Mouse (Mus musculus): ENCODE results near the gene Comt. TPM values are rescaled to one million over a fixed set of nuclear protein-coding genes. Genes with fewer than 3 reads are reported as not detected.

The Comt gene
- polyA plus RNA-seq, 1 experiment from 2014 or later = 89.0 TPM

GRCm38 (mm10) chr16:18383756-18384155 is 42.9 kb downstream of the Comt start:
- no peaks in the 10 kb centered on the region for H3K9me3 ChIP-seq (ENCODE audit: control insufficient read depth, low read length)
- no peak overlapping the region for H3K4me2 ChIP-seq (replicated peaks; ENCODE audit: low read depth, low read length)
- H3K4me3 ChIP-seq (ENCODE audit: low read length) = no peak overlapping the region
- peaks cover 35% of the 10 kb centered on the region for H3K4me1 ChIP-seq (ENCODE audit: control insufficient read depth, insufficient read depth, low read length)
- no peak for ATAC-seq (ENCODE audit: low FRiP score, low TSS enrichment)
- H3K27ac ChIP-seq (ENCODE audit: low read depth, low read length) = no peak overlapping the region
- H3K9ac ChIP-seq (ENCODE audit: low read depth, low read length) = no peak overlapping the region
- 17% methylated on average over 3 of the region's 3 CpGs for WGBS
- H3K27me3 ChIP-seq (ENCODE audit: control insufficient read depth, insufficient read depth, low read length) = no peaks in the 10 kb centered on the region
- no peaks in the 10 kb centered on the region for H3K36me3 ChIP-seq (ENCODE audit: control insufficient read depth, insufficient read depth, low read length)

GRCm38 (mm10) chr16:18383045-18383726 is 43.5 kb downstream of the Comt start:
- Histone ChIP-seq H3K9ac (ENCODE audit: low read depth, low read length) (no peak overlapping the region), H3K9me3 (ENCODE audit: control insufficient read depth, low read length) (no peaks in the 10 kb centered on the region), H3K36me3 (ENCODE audit: control insufficient read depth, insufficient read depth, low read length) (no peaks in the 10 kb centered on the region), H3K4me2 (replicated peaks; ENCODE audit: low read depth, low read length) (no peak overlapping the region), H3K27ac (ENCODE audit: low read depth, low read length) (no peak overlapping the region), H3K4me3 (ENCODE audit: low read length) (no peak overlapping the region), H3K27me3 (ENCODE audit: control insufficient read depth, insufficient read depth, low read length) (no peaks in the 10 kb centered on the region), H3K4me1 (ENCODE audit: control insufficient read depth, insufficient read depth, low read length) (peaks cover 29% of the 10 kb centered on the region)
- ATAC-seq (ENCODE audit: low FRiP score, low TSS enrichment) = no peak
- WGBS = 79% methylated on average over 9 of the region's 9 CpGs

GRCm38 (mm10) chr16:18381621-18382258 is 44.9 kb downstream of the Comt start:
- H3K4me1 ChIP-seq (ENCODE audit: control insufficient read depth, insufficient read depth, low read length) = peaks cover 19% of the 10 kb centered on the region
- H3K4me2 ChIP-seq (replicated peaks; ENCODE audit: low read depth, low read length) = no peak overlapping the region
- H3K36me3 ChIP-seq (ENCODE audit: control insufficient read depth, insufficient read depth, low read length) = no peaks in the 10 kb centered on the region
- no peak overlapping the region for H3K4me3 ChIP-seq (ENCODE audit: low read length)
- H3K9me3 ChIP-seq (ENCODE audit: control insufficient read depth, low read length) = no peaks in the 10 kb centered on the region
- WGBS = 60% methylated on average over 6 of the region's 6 CpGs
- H3K27me3 ChIP-seq (ENCODE audit: control insufficient read depth, insufficient read depth, low read length) = no peaks in the 10 kb centered on the region
- ATAC-seq (ENCODE audit: low FRiP score, low TSS enrichment) = 0 out of 2 replicates have a peak, but pooled peaks have one; percentile 11
- no peak overlapping the region for H3K27ac ChIP-seq (ENCODE audit: low read depth, low read length)
- no peak overlapping the region for H3K9ac ChIP-seq (ENCODE audit: low read depth, low read length)

GRCm38 (mm10) chr16:18380495-18381063 is 46.1 kb downstream of the Comt start:
- Histone ChIP-seq H3K36me3 (ENCODE audit: control insufficient read depth, insufficient read depth, low read length) (no peaks in the 10 kb centered on the region), H3K9ac (ENCODE audit: low read depth, low read length) (no peak overlapping the region), H3K4me1 (ENCODE audit: control insufficient read depth, insufficient read depth, low read length) (peaks cover 19% of the 10 kb centered on the region), H3K4me2 (replicated peaks; ENCODE audit: low read depth, low read length) (no peak overlapping the region), H3K27ac (ENCODE audit: low read depth, low read length) (no peak overlapping the region), H3K4me3 (ENCODE audit: low read length) (no peak overlapping the region), H3K27me3 (ENCODE audit: control insufficient read depth, insufficient read depth, low read length) (no peaks in the 10 kb centered on the region), H3K9me3 (ENCODE audit: control insufficient read depth, low read length) (no peaks in the 10 kb centered on the region)
- no peak for ATAC-seq (ENCODE audit: low FRiP score, low TSS enrichment)
- WGBS = 39% methylated on average over 6 of the region's 6 CpGs

- Histone ChIP-seq H3K4me1 (ENCODE audit: control insufficient read depth, insufficient read depth, low read length) (peaks cover 15% of the 10 kb centered on the region), H3K27ac (ENCODE audit: low read depth, low read length) (no peak overlapping the region), H3K9me3 (ENCODE audit: control insufficient read depth, low read length) (no peaks in the 10 kb centered on the region), H3K4me3 (ENCODE audit: low read length) (no peak overlapping the region), H3K27me3 (ENCODE audit: control insufficient read depth, insufficient read depth, low read length) (no peaks in the 10 kb centered on the region), H3K36me3 (ENCODE audit: control insufficient read depth, insufficient read depth, low read length) (no peaks in the 10 kb centered on the region), H3K9ac (ENCODE audit: low read depth, low read length) (peak overlapping the region; percentile 7; the same call in 1 of the 2 replicates), H3K4me2 (replicated peaks; ENCODE audit: low read depth, low read length) (no peak overlapping the region)
- ATAC-seq (ENCODE audit: low FRiP score, low TSS enrichment) = no peak
- 88% methylated on average over 8 of the region's 8 CpGs for WGBS
Observed at GRCm38 (mm10) chr16:18379338-18380001, 47.2 kb downstream of the Comt start.

GRCm38 (mm10) chr16:18378489-18378888 is 48.2 kb downstream of the Comt start:
- WGBS = 7% methylated on average over 1 of the region's 1 CpGs
- no peak for ATAC-seq (ENCODE audit: low FRiP score, low TSS enrichment)
- peaks cover 5% of the 10 kb centered on the region for H3K4me1 ChIP-seq (ENCODE audit: control insufficient read depth, insufficient read depth, low read length)

GRCm38 (mm10) chr16:18377203-18377602 is 49.4 kb downstream of the Comt start:
- ATAC-seq (ENCODE audit: low FRiP score, low TSS enrichment) = no peak
- Histone ChIP-seq H3K9me3 (ENCODE audit: control insufficient read depth, low read length) (no peaks in the 10 kb centered on the region), H3K27ac (ENCODE audit: low read depth, low read length) (no peak overlapping the region), H3K4me2 (replicated peaks; ENCODE audit: low read depth, low read length) (no peak overlapping the region), H3K9ac (ENCODE audit: low read depth, low read length) (no peak overlapping the region), H3K27me3 (ENCODE audit: control insufficient read depth, insufficient read depth, low read length) (no peaks in the 10 kb centered on the region), H3K36me3 (ENCODE audit: control insufficient read depth, insufficient read depth, low read length) (no peaks in the 10 kb centered on the region), H3K4me3 (ENCODE audit: low read length) (no peak overlapping the region), H3K4me1 (ENCODE audit: control insufficient read depth, insufficient read depth, low read length) (0 out of 2 replicates have a peak, but pooled peaks cover 2% of the 10 kb centered on the region)
- 50% methylated on average over 3 of the region's 3 CpGs for whole genome bisulfite sequencing

More at GRCm38 (mm10) chr16:18378489-18378888, 48.2 kb downstream of the Comt start:
- H3K9me3 ChIP-seq (ENCODE audit: control insufficient read depth, low read length) = no peaks in the 10 kb centered on the region
- no peak overlapping the region for H3K27ac ChIP-seq (ENCODE audit: low read depth, low read length)
- no peaks in the 10 kb centered on the region for H3K27me3 ChIP-seq (ENCODE audit: control insufficient read depth, insufficient read depth, low read length)
- no peak overlapping the region for H3K9ac ChIP-seq (ENCODE audit: low read depth, low read length)
- H3K36me3 ChIP-seq (ENCODE audit: control insufficient read depth, insufficient read depth, low read length) = no peaks in the 10 kb centered on the region
- H3K4me2 ChIP-seq (replicated peaks; ENCODE audit: low read depth, low read length) = no peak overlapping the region
- no peak overlapping the region for H3K4me3 ChIP-seq (ENCODE audit: low read length)

- no peaks in the 10 kb centered on the region for H3K36me3 ChIP-seq (ENCODE audit: control insufficient read depth, insufficient read depth, low read length)
- H3K9me3 ChIP-seq (ENCODE audit: control insufficient read depth, low read length) = no peaks in the 10 kb centered on the region
- no peak overlapping the region for H3K4me3 ChIP-seq (ENCODE audit: low read length)
- no peak overlapping the region for H3K27ac ChIP-seq (ENCODE audit: low read depth, low read length)
- no peaks in the 10 kb centered on the region for H3K4me1 ChIP-seq (ENCODE audit: control insufficient read depth, insufficient read depth, low read length)
- H3K4me2 ChIP-seq (replicated peaks; ENCODE audit: low read depth, low read length) = no peak overlapping the region
- ATAC-seq (ENCODE audit: low FRiP score, low TSS enrichment) = no peak
- H3K27me3 ChIP-seq (ENCODE audit: control insufficient read depth, insufficient read depth, low read length) = no peaks in the 10 kb centered on the region
- 82% methylated on average over 7 of the region's 7 CpGs for WGBS
- H3K9ac ChIP-seq (ENCODE audit: low read depth, low read length) = no peak overlapping the region
Observed at GRCm38 (mm10) chr16:18376297-18376954, 50.2 kb downstream of the Comt start.

Data from kidney, embryonic 14.5 days (tissue).